Mouse (Mus musculus): ENCODE measurements around the gene Bcl11b.

DNA sequence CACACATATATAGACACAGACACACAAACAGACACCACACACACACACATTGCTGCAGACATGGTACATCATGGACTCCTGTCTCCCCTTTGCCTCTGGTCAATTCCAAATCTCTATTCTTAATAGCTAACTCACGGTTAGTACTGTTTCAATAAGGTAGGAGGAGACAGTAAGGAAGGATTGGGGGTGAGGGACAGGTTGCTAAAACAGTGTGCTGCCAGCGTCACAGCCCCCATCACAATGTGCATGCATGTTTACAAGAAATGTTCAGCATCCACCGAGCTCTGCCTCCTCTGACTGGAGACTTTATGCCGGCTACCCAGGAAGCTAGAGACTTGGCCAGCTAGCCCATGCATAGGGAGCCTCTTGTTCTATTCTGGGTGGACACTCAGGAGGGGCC lies 9.0 kb downstream of the Bcl11b start:
- TF ChIP-seq JUND (conservative IDR thresholded peaks at IDR 0.05; ENCODE audit: low read depth, low read length), result no peak
- TF ChIP-seq POLR2A (IDR thresholded peaks at IDR 0.05; ENCODE audit: low read depth, low read length), result no peak
- TF ChIP-seq MAZ (IDR thresholded peaks at IDR 0.05; ENCODE audit: low read depth, low read length), result no peak
- no peak for TF ChIP-seq MAX (IDR thresholded peaks at IDR 0.05; ENCODE audit: low read length)
- TF ChIP-seq CTCF (conservative IDR thresholded peaks at IDR 0.05 in 1 of 2, IDR thresholded peaks at IDR 0.05 in 1 of 2; ENCODE audit: low read depth in 2 of 2, low read length in 2 of 2), result no peak
- no peak for TF ChIP-seq ZNF384 (IDR thresholded peaks at IDR 0.05; ENCODE audit: low read depth, low read length)
- TF ChIP-seq NRF1 (IDR thresholded peaks at IDR 0.05; ENCODE audit: low read depth, low read length), result no peak
- no peak for TF ChIP-seq EP300 (IDR thresholded peaks at IDR 0.05; ENCODE audit: low read length)
- no peak for TF ChIP-seq NELFE (IDR thresholded peaks at IDR 0.05; ENCODE audit: low read depth, low read length)
- TF ChIP-seq MAFK (IDR thresholded peaks at IDR 0.05; ENCODE audit: insufficient replicate concordance, low read length), result no peak
- no peak for TF ChIP-seq E2F4 (IDR thresholded peaks at IDR 0.05; ENCODE audit: insufficient replicate concordance, low read depth, low read length)
